Mouse (Mus musculus): ENCODE results near the gene Spata45.
"Not testable (repeated sequence)": the region's sequence is repeated elsewhere in the genome, so short reads cannot be mapped to it uniquely, and the experiment has no call there.

Spata45 gene

DNA sequence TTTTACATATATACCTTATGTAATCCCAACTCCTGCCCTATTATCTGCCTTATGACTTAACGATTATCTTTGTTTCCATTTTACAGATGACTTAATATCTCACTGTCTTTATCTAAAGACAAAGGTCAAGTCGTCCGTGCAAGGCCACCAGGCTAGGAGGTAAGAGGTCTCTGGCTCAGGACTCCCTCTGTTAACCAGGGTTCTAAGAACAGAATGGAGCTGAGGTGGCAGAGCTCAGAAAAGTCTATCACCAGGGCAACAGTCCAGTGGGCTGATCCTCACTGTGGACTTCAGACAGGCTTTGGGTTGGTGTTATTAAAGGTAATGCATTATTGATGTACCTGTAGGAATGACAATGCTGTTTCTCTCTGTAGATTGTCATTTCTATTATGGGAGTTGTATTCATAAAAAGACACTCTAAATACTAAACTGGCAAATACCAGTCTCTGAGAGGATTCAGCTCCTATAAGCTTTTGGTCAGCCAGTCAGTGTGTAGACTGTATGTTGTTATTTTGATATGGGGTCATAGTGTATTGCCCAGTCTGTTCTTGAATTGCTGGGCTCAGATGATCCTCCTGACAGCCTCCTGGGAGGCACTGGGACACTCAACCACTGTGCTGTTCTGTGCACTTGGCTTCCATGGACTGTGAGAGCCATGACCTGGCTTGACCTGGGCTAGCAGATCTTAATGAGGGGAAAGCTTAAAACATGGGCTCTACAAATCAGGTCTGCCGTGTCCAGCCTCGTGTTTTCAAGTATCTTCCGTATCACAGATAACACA lies at the start of gene Spata45:
Spata45 (plus strand) TSS at position 86 of the 781 bp plus-strand sequence.
- DNase-seq = no peak

GRCm38 (mm10) chr1:190989437-190990082 lies 46.9 kb upstream of the Spata45 start:
- DNase-seq = no peak

GRCm38 (mm10) chr1:190995548-190995947 lies 40.9 kb upstream of the Spata45 start:
- peak; percentile 97 for DNase-seq

- DNase-seq = no peak
Measured at GRCm38 (mm10) chr1:190996346-190996877, 40.0 kb upstream of the Spata45 start.

GRCm38 (mm10) chr1:190998027-190998426 lies 38.4 kb upstream of the Spata45 start:
- no peak for DNase-seq

DNA sequence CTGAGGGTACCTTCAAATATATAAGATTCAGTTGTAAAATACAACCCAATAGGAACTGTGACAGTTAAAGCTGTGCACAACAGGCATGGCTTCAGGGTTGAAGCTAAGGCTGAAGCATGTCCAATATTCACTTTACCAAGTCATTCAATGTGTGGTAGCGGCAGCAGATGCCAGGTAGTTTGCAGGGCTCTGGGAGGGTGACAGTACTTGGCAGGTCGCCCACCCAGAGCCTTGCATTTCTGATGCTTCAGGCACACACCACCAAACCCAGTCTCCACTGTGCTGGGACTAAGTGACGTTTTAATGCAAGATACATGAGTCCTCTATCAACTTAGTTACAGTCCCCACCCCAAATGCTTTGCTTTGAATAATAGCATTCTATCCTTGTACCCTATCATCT lies 35.8 kb upstream of the Spata45 start:
- DNase-seq = peak; percentile 28

DNA sequence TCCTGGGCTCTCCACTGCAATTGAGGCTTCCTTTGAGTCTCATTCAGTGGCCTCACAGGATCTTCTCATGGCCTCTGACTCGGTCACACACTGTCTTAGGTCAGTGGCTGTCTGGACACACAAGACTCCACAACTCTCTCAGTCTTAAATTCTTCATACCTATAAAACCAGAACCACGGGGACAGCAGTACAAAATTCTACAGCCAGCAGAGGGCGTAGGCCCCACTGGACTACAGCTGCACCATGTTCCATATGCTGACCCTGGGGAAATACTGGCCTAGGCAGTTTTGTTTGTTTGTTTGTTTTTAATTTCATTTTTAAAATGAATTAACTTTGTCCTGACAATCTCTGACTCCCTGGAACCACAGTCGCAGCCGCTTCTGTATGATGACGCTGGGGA lies 34.2 kb upstream of the Spata45 start:
- DNase-seq = peak; percentile 26

DNA sequence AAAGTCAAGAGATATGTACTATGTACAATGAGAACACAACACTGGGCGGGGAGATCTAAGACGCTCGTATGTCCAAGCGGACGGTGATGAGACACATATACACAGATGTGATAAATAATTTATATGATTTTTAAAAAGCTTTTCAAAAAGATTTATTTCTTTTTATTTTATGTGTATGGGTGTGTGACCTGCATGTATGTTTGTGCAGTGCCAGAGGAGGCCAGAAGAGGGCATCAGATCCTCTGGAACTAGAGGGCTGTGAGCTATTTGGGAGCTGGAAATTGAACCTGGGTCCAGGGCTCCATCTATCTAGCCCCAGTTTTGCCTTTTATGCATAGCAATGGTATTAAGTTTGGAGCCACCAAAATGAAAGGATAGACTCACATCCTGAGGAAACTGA lies 27.7 kb upstream of the Spata45 start:
- DNase-seq = no peak

GRCm38 (mm10) chr1:191014271-191014670 lies 22.2 kb upstream of the Spata45 start:
- no peak for DNase-seq

DNA sequence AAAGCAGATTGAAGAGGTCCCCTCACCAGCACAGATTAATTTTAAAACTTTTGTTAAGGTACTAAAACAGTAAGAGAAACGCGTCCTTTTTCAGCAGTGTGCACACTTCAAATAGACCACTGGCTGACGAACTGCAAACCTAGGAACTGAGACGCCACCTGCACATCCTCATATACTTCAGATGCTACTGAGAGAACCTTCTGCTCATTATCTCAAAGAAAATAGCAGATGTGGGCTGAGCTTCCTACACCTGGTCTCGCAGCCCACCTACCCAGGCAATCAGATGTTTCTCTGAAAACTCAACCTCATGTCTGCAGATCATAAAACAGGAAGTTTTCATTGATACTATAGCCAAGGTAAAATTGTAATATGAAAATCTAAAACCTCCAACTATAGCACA lies 16.6 kb upstream of the Spata45 start:
- DNase-seq = no peak

DNA sequence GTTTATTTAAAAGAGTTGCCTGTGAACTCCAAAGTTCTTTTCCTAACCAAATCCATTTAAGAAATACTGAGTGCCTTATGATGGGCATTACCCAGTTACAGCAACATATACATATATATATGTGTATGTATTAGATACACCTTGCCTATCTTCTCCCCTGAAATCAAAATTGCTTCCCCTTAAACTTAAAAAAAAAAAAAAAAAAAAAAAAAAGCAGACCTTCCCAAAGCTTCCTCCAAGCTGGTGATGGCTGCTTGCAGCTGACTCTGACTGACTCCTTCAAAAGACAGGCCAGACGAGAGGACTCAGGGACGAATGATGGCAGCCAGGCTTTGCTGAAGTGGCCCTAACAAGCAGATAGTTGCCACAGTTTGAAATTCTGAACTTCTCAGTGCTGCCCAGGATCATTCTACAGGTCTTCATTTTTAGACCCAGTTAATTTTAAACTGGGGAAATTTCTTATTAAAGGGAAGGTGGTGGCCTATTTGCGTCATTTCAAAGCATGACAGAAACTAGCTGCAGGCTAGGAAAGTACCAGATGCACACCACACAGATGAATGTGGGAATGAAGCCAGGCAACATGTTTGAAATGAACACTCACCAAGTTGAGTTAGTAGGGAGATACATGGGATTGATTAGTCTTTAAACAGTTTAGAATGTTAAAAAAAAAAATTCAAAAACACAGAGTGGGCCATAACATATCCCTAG lies 16.1 kb upstream of the Spata45 start:
- no peak for DNase-seq

GRCm38 (mm10) chr1:191021016-191021415 lies 15.4 kb upstream of the Spata45 start:
- DNase-seq = no peak

DNA sequence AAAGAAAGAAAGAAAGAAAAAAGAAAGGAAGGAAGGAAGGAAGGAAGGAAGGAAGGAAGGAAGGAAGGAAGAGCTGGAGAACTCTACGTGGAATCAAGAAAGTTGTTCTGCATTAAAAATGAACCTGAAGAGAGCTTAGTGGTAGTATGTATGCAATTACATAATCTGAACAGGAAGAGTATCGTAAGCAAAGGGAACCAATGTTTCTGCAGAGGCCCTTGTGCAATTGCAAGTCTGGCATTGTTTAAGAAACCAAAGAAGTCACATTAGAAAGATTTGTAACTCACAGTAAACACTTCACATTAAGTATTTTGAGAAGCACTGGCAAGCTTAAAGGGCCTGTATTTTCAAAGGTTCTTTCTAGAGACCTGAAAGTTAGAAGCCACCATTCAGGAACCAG lies 13.3 kb upstream of the Spata45 start:
- DNase-seq = no peak

DNA sequence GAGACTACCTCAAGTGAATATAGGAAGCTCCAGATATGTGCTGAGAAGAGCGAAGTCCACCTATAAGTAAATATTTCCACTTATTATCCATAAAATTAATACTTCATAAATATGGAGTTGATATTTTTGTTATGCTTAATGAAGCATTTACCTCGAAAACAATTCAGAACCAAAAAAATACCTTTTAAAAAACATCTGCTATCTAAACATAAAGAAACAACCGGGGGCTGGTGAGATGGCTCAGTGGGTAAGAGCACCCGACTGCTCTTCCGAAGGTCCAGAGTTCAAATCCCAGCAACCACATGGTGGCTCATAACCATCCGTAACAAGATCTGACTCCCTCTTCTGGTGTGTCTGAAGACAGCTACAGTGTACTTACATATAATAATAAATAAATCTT lies 12.6 kb upstream of the Spata45 start:
- DNase-seq = not testable (repeated sequence)

- no peak for DNase-seq
Measured at GRCm38 (mm10) chr1:191025016-191026012, 11.1 kb upstream of the Spata45 start.

GRCm38 (mm10) chr1:191026021-191026713 lies 10.3 kb upstream of the Spata45 start, which contains the start of gene Flvcr1:
TSS of gene Flvcr1 (minus strand) at chr1:191026158.
- peak; percentile 100 for DNase-seq

DNA sequence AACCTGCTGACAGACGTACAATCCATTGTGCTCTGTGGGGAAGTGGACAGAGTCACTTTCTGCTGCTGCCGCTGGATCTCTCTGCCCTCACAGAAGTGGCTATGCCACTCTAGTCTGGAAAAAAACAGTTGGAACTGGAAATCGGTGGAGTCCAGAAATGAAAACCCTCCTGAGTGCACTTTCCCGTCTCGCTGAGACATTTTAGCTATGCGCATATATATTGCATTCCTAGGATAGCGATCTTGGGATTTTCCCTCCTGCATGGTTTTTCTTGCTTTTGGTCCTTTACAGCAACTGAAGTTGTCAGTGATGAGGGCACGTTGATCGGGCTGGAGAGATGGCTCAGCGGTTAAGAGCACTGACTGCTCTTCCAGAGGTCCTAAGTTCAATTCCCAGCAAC lies 6.3 kb upstream of the Spata45 start:
- DNase-seq = no peak

DNA sequence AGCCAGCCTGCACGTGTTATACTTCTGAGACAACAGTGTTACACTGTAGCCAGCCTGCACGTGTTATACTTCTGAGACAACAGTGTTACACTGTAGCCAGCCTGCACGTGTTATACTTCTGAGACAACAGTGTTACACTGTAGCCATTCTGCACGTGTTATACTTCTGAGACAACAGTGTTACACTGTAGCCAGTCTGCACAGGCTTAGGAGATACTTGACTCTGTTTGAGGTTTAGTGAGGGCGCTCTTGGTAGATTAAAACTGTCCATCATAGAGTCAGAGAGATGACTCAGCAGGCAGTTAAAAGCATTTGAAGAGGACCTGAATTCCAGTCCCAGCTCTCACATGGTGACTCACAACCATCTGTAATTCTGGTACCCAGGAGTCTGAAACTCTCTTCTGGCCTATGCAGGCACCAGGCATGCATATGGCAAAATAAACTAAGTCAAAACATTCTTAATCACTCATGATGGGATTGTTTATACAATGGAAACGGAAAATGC lies 5.5 kb upstream of the Spata45 start:
- DNase-seq = not testable (repeated sequence)

DNA sequence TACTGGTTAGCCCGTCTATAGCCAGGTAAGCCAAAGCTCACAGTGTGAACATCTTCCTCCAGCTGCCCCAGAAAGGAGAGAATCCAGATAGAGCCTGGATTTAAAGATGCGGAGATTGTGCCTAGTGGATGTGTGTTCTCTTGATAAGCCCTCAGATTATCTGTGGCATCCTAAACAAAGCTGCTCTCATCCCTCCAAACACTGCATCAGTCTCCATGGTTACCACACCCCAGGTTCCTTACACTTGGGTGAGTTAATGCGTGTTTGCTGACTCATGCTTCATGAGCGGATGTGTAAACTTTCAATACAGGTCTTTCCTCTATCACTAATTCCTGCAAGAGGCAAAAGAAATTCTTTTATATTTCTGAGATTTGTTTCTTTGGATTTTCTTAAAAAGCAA lies 790 bp upstream of the Spata45 start:
- DNase-seq = peak; percentile 88

DNA sequence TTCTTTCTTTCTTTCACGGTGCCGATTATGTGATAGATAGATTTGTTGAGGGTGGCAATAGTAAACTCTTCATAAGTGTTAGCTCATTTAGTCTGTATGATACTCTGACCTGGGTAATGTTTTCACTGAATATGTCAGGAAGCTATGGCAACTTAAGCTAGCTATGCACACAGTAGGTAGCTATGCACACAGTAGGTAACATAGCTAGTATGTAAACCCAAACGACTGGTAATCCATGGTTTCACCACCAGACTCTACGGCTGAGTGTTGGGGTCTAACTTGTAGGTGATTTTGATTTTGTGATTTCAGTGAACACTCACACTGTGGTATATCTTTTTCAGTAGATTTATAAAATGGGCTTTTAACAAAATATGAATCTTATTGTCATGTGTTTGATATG lies 1.6 kb downstream of the Spata45 start:
- no peak for DNase-seq

DNA sequence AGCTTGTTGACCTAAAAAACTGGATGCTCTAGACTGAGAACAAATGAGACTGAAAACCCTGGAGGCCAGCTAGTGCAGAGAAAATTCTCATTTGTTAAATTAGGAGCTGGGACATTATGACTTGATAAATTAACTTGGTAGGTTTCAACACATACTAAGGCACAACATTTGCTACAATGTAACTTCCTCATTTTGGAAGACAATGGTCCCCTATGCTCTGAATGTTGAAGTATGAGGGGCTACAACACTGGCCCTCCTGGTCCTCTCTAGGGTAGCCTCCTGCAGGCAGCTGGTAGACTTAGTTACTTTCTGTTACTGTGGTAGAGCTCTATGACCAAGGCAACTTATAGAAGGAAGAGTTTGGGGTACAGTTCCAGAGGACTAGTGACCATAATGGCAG lies 4.9 kb downstream of the Spata45 start:
- DNase-seq = no peak

Data from retina, postnatal 1 day (tissue).